Comparison of ENCODE assay signal across 11 mouse cellular contexts in genomic region chr2:32201527-32201926, GRCm38 (mm10). TPM values are rescaled to one million over a fixed set of nuclear protein-coding genes. Genes with fewer than 3 reads are reported as not detected.
A peak's percentile ranks its signal among the peaks of the same experiment; 100 is the strongest.
DNase-seq lines count a peak whose midpoint lies in the region; ATAC-seq and TF ChIP-seq lines count a peak whose summit lies in the region.
"Had no signal": no experiment of that assay in that cellular context is flagged by ENCODE, and none has a peak within 500 bp of the region (broad histone marks: within the 10 kb centered on the region; RNA-seq: fewer than 3 reads in every experiment).

No protein-coding gene starts in this region.

- H3K27me3 ChIP-seq in Patski = no peaks in the 10 kb centered on the region
- no peaks in the 10 kb centered on the region for H3K27me3 ChIP-seq in hindbrain, postnatal 0 days (ENCODE audit: insufficient read depth, low read length)
- H3K27me3 ChIP-seq: heart, embryonic 13.5 days had no signal

- CTCF ChIA-PET in Patski (lab: Charles Lee) = no interaction called here

- in situ Hi-C loops in Patski (cut with MboI; ENCODE audit: low pct_unique_long_range_greater_than_20kb) = no loop called here

- H3K36me3 ChIP-seq in hindbrain, postnatal 0 days (ENCODE audit: insufficient read depth, low read length) = peaks cover 86% of the 10 kb centered on the region

- no peak overlapping the region for H3K4me3 ChIP-seq in layer of hippocampus, adult 2 months
- H3K4me3 ChIP-seq in hindbrain, postnatal 0 days (ENCODE audit: low read length) = no peak overlapping the region
- H3K4me3 ChIP-seq: heart, embryonic 13.5 days had no signal

- no peaks in the 10 kb centered on the region for H3K9me3 ChIP-seq in hindbrain, postnatal 0 days (ENCODE audit: low read length)
- H3K9me3 ChIP-seq: heart, embryonic 13.5 days had no signal

- peak in 1 of 2 experiments; percentile 38 for DNase-seq in layer of hippocampus, adult 2 months (ENCODE audit: low spot score in 2 of 2)
- DNase-seq in layer of hippocampus, adult 9-10 months (ENCODE audit: low spot score) = no peak
- peak; percentile 92 for DNase-seq in Patski (ENCODE audit: low read depth, low spot score)
- DNase-seq in hindbrain, postnatal 0 days (ENCODE audit: low spot score) = peak; percentile 91
- DNase-seq in spleen, adult 12 weeks (ENCODE audit: low spot score) = no peak
- DNase-seq in frontal cortex, postnatal 14 days (ENCODE audit: low spot score in 2 of 2) = no peak
- no peak for DNase-seq in gastrocnemius, postnatal 10 days
- DNase-seq: liver had no signal

- no peak for TF ChIP-seq CTCF in layer of hippocampus, adult 2 months (conservative IDR thresholded peaks at IDR 0.05)
- TF ChIP-seq CTCF in Patski (IDR thresholded peaks at IDR 0.05) = no peak
- no peak for TF ChIP-seq CTCF in hindbrain, postnatal 0 days (IDR thresholded peaks at IDR 0.05; ENCODE audit: low read depth)

- peak overlapping the region; percentile 72 for H3K27ac ChIP-seq in layer of hippocampus, adult 2 months
- H3K27ac ChIP-seq in hindbrain, postnatal 0 days = peak overlapping the region; percentile 66
- H3K27ac ChIP-seq: heart, embryonic 13.5 days; kidney, postnatal 0 days had no signal

- no peak for ATAC-seq in Patski
- peak; percentile 29; the same call in 1 of the 2 replicates for ATAC-seq in cerebellum, adult (ENCODE audit: insufficient number of reproducible peaks, low FRiP score, low TSS enrichment)
- peak; percentile 85 for ATAC-seq in hindbrain, postnatal 0 days

- no peak overlapping the region for H3K9ac ChIP-seq in hindbrain, postnatal 0 days (replicated peaks; ENCODE audit: low read length)
- H3K9ac ChIP-seq: heart, embryonic 13.5 days had no signal

- H3K4me1 ChIP-seq in hindbrain, postnatal 0 days (ENCODE audit: insufficient read depth, low read length) = no peaks in the 10 kb centered on the region
- H3K4me1 ChIP-seq: heart, embryonic 13.5 days had no signal

- 38% methylated on average over 7 of the region's 7 CpGs for WGBS in hindbrain, postnatal 0 days

- H3K4me2 ChIP-seq in hindbrain, postnatal 0 days (ENCODE audit: low read depth, low read length) = no peak overlapping the region
- H3K4me2 ChIP-seq: heart, embryonic 13.5 days had no signal

- POLR2A ChIA-PET in Patski (lab: Charles Lee) = no interaction called here

RNA-seq across cellular contexts. Expression of gene Pomt1, which starts 34.9 kb away (rescaled TPM):
- 10 to 100 TPM; 23.4 to 24.1 TPM for total RNA-seq in layer of hippocampus, adult 2 months (2021)
- polyA plus RNA-seq in Patski (2021) = 32.1 TPM
- 41.2 and 41.8 TPM in 2 replicates for total RNA-seq in hindbrain, postnatal 0 days (2014; rRNA removed)
- 18.0 and 19.4 TPM in 2 replicates for polyA plus RNA-seq in hindbrain, postnatal 0 days (2015; fragmentation: Nextera tagmentation; extraction: Ambion mirVana)
- 10 to 100 TPM; 16.0 to 17.2 TPM for total RNA-seq in gastrocnemius, postnatal 10 days (2021)

RNA-seq across cellular contexts. Expression of gene Prrc2b, which starts 50.6 kb away (rescaled TPM):
- total RNA-seq in layer of hippocampus, adult 2 months (2021) = 100 to 1,000 TPM; 288 to 305 TPM
- polyA plus RNA-seq in Patski (2021) = 81.9 TPM
- 188 and 206 TPM in 2 replicates for total RNA-seq in hindbrain, postnatal 0 days (2014; rRNA removed)
- polyA plus RNA-seq in hindbrain, postnatal 0 days (2015; fragmentation: Nextera tagmentation; extraction: Ambion mirVana) = 44.8 and 55.9 TPM in 2 replicates
- total RNA-seq in gastrocnemius, postnatal 10 days (2021) = 100 to 1,000 TPM; 104 to 111 TPM

RNA-seq across cellular contexts. Expression of gene Uck1, which starts 58.4 kb away (rescaled TPM):
- 10 to 100 TPM; 55.3 to 57.8 TPM for total RNA-seq in layer of hippocampus, adult 2 months (2021)
- 67.5 TPM for polyA plus RNA-seq in Patski (2021)
- total RNA-seq in hindbrain, postnatal 0 days (2014; rRNA removed) = 115 and 138 TPM in 2 replicates
- polyA plus RNA-seq in hindbrain, postnatal 0 days (2015; fragmentation: Nextera tagmentation; extraction: Ambion mirVana) = 90.8 and 92.5 TPM in 2 replicates
- 10 to 100 TPM; 18.0 to 20.2 TPM for total RNA-seq in gastrocnemius, postnatal 10 days (2021)

Comparison
In these comparisons a context has a peak if more than half of its experiments do, and no peak if none do; other contexts are left out.
1. DNase-seq: peak in Patski (single experiment) and hindbrain, postnatal 0 days (single experiment); none in layer of hippocampus, adult 9-10 months (single experiment), spleen, adult 12 weeks (single experiment), frontal cortex, postnatal 14 days (0 of 2) and gastrocnemius, postnatal 10 days (single experiment).